Mouse (Mus musculus): ENCODE measurements around the gene Insyn1. TPM values are rescaled to one million over a fixed set of nuclear protein-coding genes. Genes with fewer than 3 reads are reported as not detected.
A peak's percentile ranks its signal among the peaks of the same experiment; 100 is the strongest.

Gene Insyn1
- polyA plus RNA-seq, 1 experiment from 2014 or later, result 4.0 TPM

GRCm38 (mm10) chr9:58521883-58522423, 33.5 kb downstream of the Insyn1 start:
- 60% methylated on average over 4 of the region's 4 CpGs for WGBS
- no peak overlapping the region for H3K4me2 ChIP-seq (ENCODE audit: low read length)
- H3K9me3 ChIP-seq (ENCODE audit: control insufficient read depth, low read length), result no peaks in the 10 kb centered on the region
- no peaks in the 10 kb centered on the region for H3K27me3 ChIP-seq (replicated peaks; ENCODE audit: control insufficient read depth, insufficient read depth, low read length)
- H3K27ac ChIP-seq (ENCODE audit: low read length), result no peak overlapping the region
- no peak overlapping the region for H3K4me3 ChIP-seq (replicated peaks; ENCODE audit: low read length)
- peaks cover 5% of the 10 kb centered on the region; the same call in 1 of the 2 replicates for H3K36me3 ChIP-seq (ENCODE audit: control insufficient read depth, insufficient read depth)
- no peak overlapping the region for H3K9ac ChIP-seq (replicated peaks; ENCODE audit: low read depth, low read length)
- 0 out of 2 replicates have a peak, but pooled peaks cover 2% of the 10 kb centered on the region for H3K4me1 ChIP-seq (replicated peaks; ENCODE audit: control insufficient read depth, insufficient read depth, low read length)
- no peak for ATAC-seq

DNA sequence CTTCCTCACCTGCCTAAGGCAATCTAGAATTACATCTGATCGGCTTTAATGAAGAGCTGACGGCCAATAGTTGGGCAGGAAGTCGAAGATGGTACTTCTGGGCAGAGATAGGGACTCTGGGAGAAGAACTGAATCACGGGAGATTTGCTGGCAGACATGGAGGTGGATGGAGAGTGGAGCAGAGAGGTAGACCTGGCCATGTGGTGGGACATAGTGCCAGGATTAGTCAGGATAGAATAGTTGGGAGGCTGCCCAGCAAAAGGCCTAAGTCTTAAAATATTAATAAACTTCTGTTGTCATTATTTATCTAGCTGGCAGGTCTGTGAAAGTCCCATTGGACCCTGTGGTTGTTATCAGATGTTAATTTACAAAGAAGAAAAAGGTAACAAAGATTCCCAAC, 36.7 kb downstream of the Insyn1 start:
- no peak overlapping the region for H3K4me2 ChIP-seq (ENCODE audit: low read length)
- ATAC-seq, result no peak
- no peaks in the 10 kb centered on the region for H3K9me3 ChIP-seq (ENCODE audit: control insufficient read depth, low read length)
- no peaks in the 10 kb centered on the region for H3K27me3 ChIP-seq (replicated peaks; ENCODE audit: control insufficient read depth, insufficient read depth, low read length)
- peaks cover 5% of the 10 kb centered on the region; the same call in 1 of the 2 replicates for H3K36me3 ChIP-seq (ENCODE audit: control insufficient read depth, insufficient read depth)
- H3K27ac ChIP-seq (ENCODE audit: low read length), result no peak overlapping the region
- H3K4me3 ChIP-seq (replicated peaks; ENCODE audit: low read length), result no peak overlapping the region
- H3K4me1 ChIP-seq (replicated peaks; ENCODE audit: control insufficient read depth, insufficient read depth, low read length), result 0 out of 2 replicates have a peak, but pooled peaks cover 2% of the 10 kb centered on the region
- WGBS, result 93% methylated on average over 4 of the region's 4 CpGs
- H3K9ac ChIP-seq (replicated peaks; ENCODE audit: low read depth, low read length), result no peak overlapping the region

- H3K36me3 ChIP-seq (ENCODE audit: control insufficient read depth, insufficient read depth), result peaks cover 5% of the 10 kb centered on the region; the same call in 1 of the 2 replicates
These were observed 39.4 kb downstream of the Insyn1 start for GRCm38 (mm10) chr9:58527841-58528240.

DNA sequence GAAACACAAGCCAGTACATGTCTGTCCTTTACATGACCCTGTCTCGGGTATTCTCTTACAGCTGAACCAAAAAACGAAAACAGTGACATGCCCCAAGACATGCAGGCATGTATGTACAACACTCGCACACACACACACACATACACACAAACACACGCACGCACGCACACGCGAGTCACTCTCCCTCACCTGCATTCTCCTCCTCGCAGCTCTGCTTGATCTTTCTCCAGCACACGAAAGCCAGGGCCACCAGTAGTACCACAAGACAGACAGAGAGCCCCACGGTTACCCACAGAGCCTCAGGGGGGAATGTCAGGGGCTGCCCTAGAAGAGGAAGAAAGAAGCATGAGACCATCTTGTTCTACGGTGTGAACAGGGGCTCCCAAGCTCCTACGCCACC, 42.0 kb downstream of the Insyn1 start:
- peaks cover 3% of the 10 kb centered on the region; the same call in 1 of the 2 replicates for H3K36me3 ChIP-seq (ENCODE audit: control insufficient read depth, insufficient read depth)
- 96% methylated on average over 13 of the region's 13 CpGs for WGBS

More at GRCm38 (mm10) chr9:58527841-58528240, 39.4 kb downstream of the Insyn1 start:
- Histone ChIP-seq H3K27ac (ENCODE audit: low read length) (no peak overlapping the region), H3K4me1 (replicated peaks; ENCODE audit: control insufficient read depth, insufficient read depth, low read length) (no peaks in the 10 kb centered on the region), H3K4me3 (replicated peaks; ENCODE audit: low read length) (no peak overlapping the region), H3K9ac (replicated peaks; ENCODE audit: low read depth, low read length) (no peak overlapping the region), H3K4me2 (ENCODE audit: low read length) (no peak overlapping the region), H3K9me3 (ENCODE audit: control insufficient read depth, low read length) (no peaks in the 10 kb centered on the region), H3K27me3 (replicated peaks; ENCODE audit: control insufficient read depth, insufficient read depth, low read length) (no peaks in the 10 kb centered on the region)
- 71% methylated on average over 4 of the region's 4 CpGs for WGBS
- no peak for ATAC-seq

GRCm38 (mm10) chr9:58532236-58532635, 43.8 kb downstream of the Insyn1 start:
- no peaks in the 10 kb centered on the region for H3K36me3 ChIP-seq (ENCODE audit: control insufficient read depth, insufficient read depth)
- H3K27me3 ChIP-seq (replicated peaks; ENCODE audit: control insufficient read depth, insufficient read depth, low read length), result no peaks in the 10 kb centered on the region
- H3K4me1 ChIP-seq (replicated peaks; ENCODE audit: control insufficient read depth, insufficient read depth, low read length), result no peaks in the 10 kb centered on the region
- no peak for ATAC-seq
- no peak overlapping the region for H3K27ac ChIP-seq (ENCODE audit: low read length)
- WGBS, result 88% methylated on average over 4 of the region's 4 CpGs
- H3K4me3 ChIP-seq (replicated peaks; ENCODE audit: low read length), result no peak overlapping the region
- H3K9ac ChIP-seq (replicated peaks; ENCODE audit: low read depth, low read length), result no peak overlapping the region
- H3K4me2 ChIP-seq (ENCODE audit: low read length), result no peak overlapping the region
- H3K9me3 ChIP-seq (ENCODE audit: control insufficient read depth, low read length), result no peaks in the 10 kb centered on the region

More for the DNA sequence above, 42.0 kb downstream of the Insyn1 start:
- Histone ChIP-seq H3K4me2 (ENCODE audit: low read length) (no peak overlapping the region), H3K9ac (replicated peaks; ENCODE audit: low read depth, low read length) (no peak overlapping the region), H3K4me3 (replicated peaks; ENCODE audit: low read length) (no peak overlapping the region), H3K9me3 (ENCODE audit: control insufficient read depth, low read length) (no peaks in the 10 kb centered on the region), H3K4me1 (replicated peaks; ENCODE audit: control insufficient read depth, insufficient read depth, low read length) (no peaks in the 10 kb centered on the region), H3K27me3 (replicated peaks; ENCODE audit: control insufficient read depth, insufficient read depth, low read length) (no peaks in the 10 kb centered on the region), H3K27ac (ENCODE audit: low read length) (no peak overlapping the region)
- no peak for ATAC-seq

DNA sequence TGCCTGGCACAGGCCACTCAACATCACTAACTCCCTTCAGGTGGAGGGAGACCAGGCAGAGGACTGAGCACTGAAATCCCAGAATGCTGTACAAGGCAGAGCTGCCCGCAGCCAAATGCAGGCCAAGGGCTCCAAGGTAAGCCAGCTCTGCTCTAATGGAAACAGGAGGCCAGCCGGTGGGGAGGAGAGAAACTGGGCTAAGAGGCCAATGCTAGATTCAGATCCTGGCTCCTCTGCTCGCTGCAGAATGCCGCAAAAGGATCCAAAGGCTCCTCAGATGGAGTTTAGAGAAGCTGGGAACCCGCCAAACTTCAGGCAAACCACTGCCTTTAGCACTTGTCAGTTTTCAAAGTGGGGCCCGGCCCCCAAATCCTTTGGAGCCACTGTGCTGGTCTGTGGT, 44.9 kb downstream of the Insyn1 start:
- Histone ChIP-seq H3K4me2 (ENCODE audit: low read length) (no peak overlapping the region), H3K27me3 (replicated peaks; ENCODE audit: control insufficient read depth, insufficient read depth, low read length) (no peaks in the 10 kb centered on the region), H3K4me3 (replicated peaks; ENCODE audit: low read length) (no peak overlapping the region), H3K36me3 (ENCODE audit: control insufficient read depth, insufficient read depth) (no peaks in the 10 kb centered on the region), H3K27ac (ENCODE audit: low read length) (no peak overlapping the region), H3K9ac (replicated peaks; ENCODE audit: low read depth, low read length) (no peak overlapping the region), H3K4me1 (replicated peaks; ENCODE audit: control insufficient read depth, insufficient read depth, low read length) (no peaks in the 10 kb centered on the region), H3K9me3 (ENCODE audit: control insufficient read depth, low read length) (no peaks in the 10 kb centered on the region)
- ATAC-seq, result no peak
- WGBS, result 92% methylated on average over 6 of the region's 6 CpGs

DNA sequence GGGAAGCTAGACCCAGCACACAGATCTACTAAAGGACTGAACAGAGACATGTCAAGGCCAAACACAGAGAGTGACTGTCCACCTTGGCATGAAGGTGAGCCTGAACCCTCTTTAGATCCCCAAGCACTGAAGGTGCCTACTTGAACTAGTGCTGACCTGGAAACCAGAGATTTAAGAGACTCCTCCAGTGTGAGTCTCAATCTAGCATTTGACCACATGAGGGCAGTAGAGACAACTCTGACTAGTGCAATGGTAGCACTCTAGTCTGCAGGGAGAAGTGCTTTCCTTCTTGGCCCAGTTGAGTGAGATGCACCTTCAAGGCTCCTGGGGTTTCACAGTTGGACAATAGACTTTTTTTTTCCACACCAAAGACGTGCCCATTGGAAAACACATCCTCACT, 46.4 kb downstream of the Insyn1 start:
- Histone ChIP-seq H3K36me3 (ENCODE audit: control insufficient read depth, insufficient read depth) (peaks cover 5% of the 10 kb centered on the region), H3K4me3 (replicated peaks; ENCODE audit: low read length) (no peak overlapping the region), H3K27ac (ENCODE audit: low read length) (no peak overlapping the region), H3K9ac (replicated peaks; ENCODE audit: low read depth, low read length) (no peak overlapping the region), H3K27me3 (replicated peaks; ENCODE audit: control insufficient read depth, insufficient read depth, low read length) (no peaks in the 10 kb centered on the region), H3K9me3 (ENCODE audit: control insufficient read depth, low read length) (no peaks in the 10 kb centered on the region), H3K4me1 (replicated peaks; ENCODE audit: control insufficient read depth, insufficient read depth, low read length) (no peaks in the 10 kb centered on the region), H3K4me2 (ENCODE audit: low read length) (no peak overlapping the region)
- ATAC-seq, result peak; percentile 40
- WGBS, result 40% methylated on average over 1 of the region's 1 CpGs

- peak; percentile 74 for ATAC-seq
- Histone ChIP-seq H3K4me2 (ENCODE audit: low read length) (no peak overlapping the region), H3K4me3 (replicated peaks; ENCODE audit: low read length) (no peak overlapping the region), H3K36me3 (ENCODE audit: control insufficient read depth, insufficient read depth) (peaks cover 7% of the 10 kb centered on the region), H3K9ac (replicated peaks; ENCODE audit: low read depth, low read length) (no peak overlapping the region), H3K27ac (ENCODE audit: low read length) (no peak overlapping the region), H3K4me1 (replicated peaks; ENCODE audit: control insufficient read depth, insufficient read depth, low read length) (no peaks in the 10 kb centered on the region), H3K9me3 (ENCODE audit: control insufficient read depth, low read length) (no peaks in the 10 kb centered on the region), H3K27me3 (replicated peaks; ENCODE audit: control insufficient read depth, insufficient read depth, low read length) (no peaks in the 10 kb centered on the region)
- WGBS, result 73% methylated on average over 20 of the region's 20 CpGs
These were observed 47.2 kb downstream of the Insyn1 start for GRCm38 (mm10) chr9:58535447-58536134.

GRCm38 (mm10) chr9:58537774-58538173, 49.4 kb downstream of the Insyn1 start:
- peaks cover 7% of the 10 kb centered on the region for H3K36me3 ChIP-seq (ENCODE audit: control insufficient read depth, insufficient read depth)
- no peak for ATAC-seq
- 85% methylated on average over 3 of the region's 3 CpGs for WGBS
- no peak overlapping the region for H3K4me3 ChIP-seq (replicated peaks; ENCODE audit: low read length)
- H3K27ac ChIP-seq (ENCODE audit: low read length), result no peak overlapping the region
- H3K4me1 ChIP-seq (replicated peaks; ENCODE audit: control insufficient read depth, insufficient read depth, low read length), result peaks cover 11% of the 10 kb centered on the region
- no peak overlapping the region for H3K9ac ChIP-seq (replicated peaks; ENCODE audit: low read depth, low read length)
- H3K4me2 ChIP-seq (ENCODE audit: low read length), result no peak overlapping the region
- H3K27me3 ChIP-seq (replicated peaks; ENCODE audit: control insufficient read depth, insufficient read depth, low read length), result no peaks in the 10 kb centered on the region
- no peaks in the 10 kb centered on the region for H3K9me3 ChIP-seq (ENCODE audit: control insufficient read depth, low read length)

Data from forebrain, embryonic 16.5 days (tissue).